Mouse (Mus musculus) B cell, adult 2 months (primary cell): ENCODE results near the gene Sly.
"Not testable (repeated sequence)": the region's sequence is repeated elsewhere in the genome, so short reads cannot be mapped to it uniquely, and the experiment has no call there.

ENCODE experiments used
- DNase-seq, 2 experiments: peaks; one replicate each; pipeline ENCODE4 v3.0.0; 2022

Sly gene

DNA sequence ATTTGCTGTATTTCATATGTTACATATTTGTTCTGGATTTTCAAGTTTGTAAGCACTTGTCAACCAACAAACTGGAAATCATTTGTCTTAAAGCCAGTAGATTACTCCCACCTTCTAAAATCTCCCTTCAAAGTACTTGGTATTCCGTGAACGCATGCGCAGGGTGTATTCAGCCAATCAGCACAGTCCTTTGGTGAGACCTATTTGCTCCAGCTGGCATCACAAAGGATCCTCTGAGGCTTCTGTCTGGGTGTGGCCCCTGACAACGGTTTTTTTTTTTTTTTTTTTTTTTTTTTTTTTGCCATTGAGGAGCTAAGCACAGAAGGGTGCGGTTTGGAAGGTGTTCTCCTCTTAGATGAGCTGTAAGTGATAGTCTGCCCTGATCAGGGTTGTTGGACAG is at the start of gene Sly:
TSS of gene Sly (plus strand) at position 301 of the 400 bp plus-strand sequence.
- DNase-seq: not testable (repeated sequence)
